Comparison of ENCODE assay signal across 9 mouse cellular contexts in the genomic region with DNA sequence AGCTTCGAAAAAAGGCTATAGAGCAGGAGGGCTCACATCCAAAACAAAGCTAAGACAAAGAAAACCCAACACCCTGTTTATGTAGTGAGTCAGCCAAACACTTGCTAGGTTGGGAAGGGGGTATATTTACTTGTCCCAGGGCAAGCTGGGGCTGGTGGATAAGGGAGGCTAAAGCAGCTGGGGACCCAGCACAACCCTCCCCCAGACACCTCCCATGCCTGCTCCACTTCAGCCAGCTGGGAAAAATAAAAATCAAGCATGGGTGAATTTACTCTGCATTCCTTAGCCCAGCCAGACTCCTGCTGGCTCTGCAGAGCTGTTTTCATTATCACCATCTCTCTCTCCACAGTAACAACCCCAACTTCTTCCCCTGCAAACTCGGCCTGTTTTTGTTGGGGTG. TPM values are rescaled to one million over a fixed set of nuclear protein-coding genes. Genes with fewer than 3 reads are reported as not detected.
A peak's percentile ranks its signal among the peaks of the same experiment; 100 is the strongest.
DNase-seq lines count a peak whose midpoint lies in the region; ATAC-seq lines count a peak whose summit lies in the region.
"Had no signal": no experiment of that assay in that cellular context is flagged by ENCODE, and none has a peak within 500 bp of the region (broad histone marks: within the 10 kb centered on the region; RNA-seq: fewer than 3 reads in every experiment).

No protein-coding gene starts in this region.

- H3K4me3 ChIP-seq in hindbrain, embryonic 10.5 days, result no peak overlapping the region
- no peak overlapping the region for H3K4me3 ChIP-seq in hindbrain, embryonic 11.5 days (ENCODE audit: low read depth, low read length)
- no peak overlapping the region; the same call in 1 of the 2 replicates for H3K4me3 ChIP-seq in heart, embryonic 16.5 days (ENCODE audit: low read length)
- H3K4me3 ChIP-seq: midbrain, embryonic 13.5 days had no signal

- peaks cover 9% of the 10 kb centered on the region for H3K27me3 ChIP-seq in hindbrain, embryonic 10.5 days (ENCODE audit: insufficient read depth, poor library complexity, severe bottlenecking)
- no peaks in the 10 kb centered on the region for H3K27me3 ChIP-seq in hindbrain, embryonic 11.5 days (ENCODE audit: control insufficient read depth, insufficient read depth, low read length)
- peaks cover 2% of the 10 kb centered on the region; the same call in 1 of the 2 replicates for H3K27me3 ChIP-seq in heart, embryonic 16.5 days (ENCODE audit: control insufficient read depth, insufficient read depth, low read length)

- 19% methylated on average over 2 of the region's 2 CpGs for WGBS in hindbrain, embryonic 10.5 days
- 20% methylated on average over 2 of the region's 2 CpGs for WGBS in hindbrain, embryonic 11.5 days
- 23% methylated on average over 2 of the region's 2 CpGs for WGBS in heart, embryonic 16.5 days

- H3K4me1 ChIP-seq in hindbrain, embryonic 10.5 days (replicated peaks), result peaks cover 33% of the 10 kb centered on the region
- H3K4me1 ChIP-seq in hindbrain, embryonic 11.5 days (replicated peaks; ENCODE audit: control insufficient read depth, insufficient read depth, low read length), result peaks cover 2% of the 10 kb centered on the region; the same call in 1 of the 2 replicates
- H3K4me1 ChIP-seq in heart, embryonic 16.5 days (ENCODE audit: control insufficient read depth, insufficient read depth, low read length), result peaks cover 27% of the 10 kb centered on the region

- no peaks in the 10 kb centered on the region for H3K36me3 ChIP-seq in hindbrain, embryonic 10.5 days
- no peaks in the 10 kb centered on the region for H3K36me3 ChIP-seq in hindbrain, embryonic 11.5 days (ENCODE audit: control insufficient read depth, insufficient read depth, low read length)
- no peaks in the 10 kb centered on the region for H3K36me3 ChIP-seq in heart, embryonic 16.5 days (ENCODE audit: control insufficient read depth, insufficient read depth)
- H3K36me3 ChIP-seq: midbrain, embryonic 13.5 days had no signal

- no peak overlapping the region for H3K9ac ChIP-seq in hindbrain, embryonic 11.5 days (ENCODE audit: low read depth, low read length)
- H3K9ac ChIP-seq in heart, embryonic 16.5 days (ENCODE audit: low read length), result no peak overlapping the region
- H3K9ac ChIP-seq: midbrain, embryonic 13.5 days had no signal

- peak; percentile 27 for DNase-seq in hindbrain, embryonic 10.5 days (ENCODE audit: low spot score)
- DNase-seq in hindbrain, embryonic 11.5 days (ENCODE audit: low spot score), result no peak
- DNase-seq in testis, postnatal 10 days (ENCODE audit: low spot score), result peak; percentile 42
- DNase-seq in testis, postnatal 14 days (ENCODE audit: low spot score), result no peak
- no peak for DNase-seq in adrenal gland, adult 8-10 months

- no peak overlapping the region for H3K4me2 ChIP-seq in hindbrain, embryonic 11.5 days (replicated peaks; ENCODE audit: low read depth, low read length)
- H3K4me2 ChIP-seq in heart, embryonic 16.5 days (ENCODE audit: low read depth, low read length), result peak overlapping the region; percentile 10; the same call in 1 of the 2 replicates
- H3K4me2 ChIP-seq: midbrain, embryonic 13.5 days had no signal

- ATAC-seq in hindbrain, embryonic 11.5 days (ENCODE audit: low FRiP score), result no peak
- no peak for ATAC-seq in heart, embryonic 16.5 days (replicated peaks; ENCODE audit: extremely low read depth, insufficient read depth, low FRiP score)
- ATAC-seq in activated CD4-positive, CD25-positive, alpha-beta regulatory T cell, adult 4 months, result no peak
- ATAC-seq: intestine, embryonic 16.5 days; midbrain, embryonic 13.5 days had no signal

- no peaks in the 10 kb centered on the region for H3K9me3 ChIP-seq in hindbrain, embryonic 10.5 days
- H3K9me3 ChIP-seq in hindbrain, embryonic 11.5 days (ENCODE audit: control insufficient read depth, low read length), result no peaks in the 10 kb centered on the region
- no peaks in the 10 kb centered on the region for H3K9me3 ChIP-seq in heart, embryonic 16.5 days (replicated peaks; ENCODE audit: control insufficient read depth, low read length)
- H3K9me3 ChIP-seq: midbrain, embryonic 13.5 days had no signal

- H3K27ac ChIP-seq in hindbrain, embryonic 10.5 days, result peak overlapping the region; percentile 50
- no peak overlapping the region for H3K27ac ChIP-seq in hindbrain, embryonic 11.5 days (ENCODE audit: low read depth, low read length)
- peak overlapping the region; percentile 47 for H3K27ac ChIP-seq in heart, embryonic 16.5 days (ENCODE audit: low read length)
- H3K27ac ChIP-seq: midbrain, embryonic 13.5 days had no signal

RNA-seq across cellular contexts. Expression of a gene that starts 2.2 kb away (rescaled TPM):
- 1.7 and 2.1 TPM in 2 replicates for polyA plus RNA-seq in hindbrain, embryonic 10.5 days (2016; fragmentation: Nextera tagmentation; extraction: Ambion mirVana)
- polyA plus RNA-seq in hindbrain, embryonic 11.5 days (2014; fragmentation: Nextera tagmentation; extraction: Ambion mirVana), result 1.6 and 2.5 TPM in 2 replicates
- polyA plus RNA-seq in heart, embryonic 16.5 days (2015; fragmentation: Nextera tagmentation; extraction: Ambion mirVana), result 6.7 and 8.1 TPM in 2 replicates
- total RNA-seq in adrenal gland, adult 8-10 months (2022), result 10 to 100 TPM in 2 of 4 experiments, 1 to 10 TPM in 2; 6.9 to 18.9 (median 12.6) TPM
- polyA plus RNA-seq in activated CD4-positive, CD25-positive, alpha-beta regulatory T cell, adult 4 months (2017; shearing (Covaris generic)), result under 1 TPM in 1 of 2 experiments, not detected in 1; 0.16 TPM

RNA-seq across cellular contexts. Expression of a gene that starts 6.4 kb away (rescaled TPM):
- 5.1 and 12.6 TPM in 2 replicates for polyA plus RNA-seq in hindbrain, embryonic 10.5 days (2016; fragmentation: Nextera tagmentation; extraction: Ambion mirVana)
- 5.0 and 6.6 TPM in 2 replicates for polyA plus RNA-seq in hindbrain, embryonic 11.5 days (2014; fragmentation: Nextera tagmentation; extraction: Ambion mirVana)
- 0.55 and 0.62 TPM in 2 replicates for polyA plus RNA-seq in heart, embryonic 16.5 days (2015; fragmentation: Nextera tagmentation; extraction: Ambion mirVana)
- total RNA-seq in adrenal gland, adult 8-10 months (2022), result 10 to 100 TPM in 2 of 4 experiments, 1 to 10 TPM in 2; 6.6 to 15.8 (median 9.7) TPM
- under 1 TPM; 0.37 to 0.40 TPM for polyA plus RNA-seq in activated CD4-positive, CD25-positive, alpha-beta regulatory T cell, adult 4 months (2017; shearing (Covaris generic))

Comparison
In these comparisons a context has a peak if more than half of its experiments do, and no peak if none do; other contexts are left out.
1. DNase-seq: peak in hindbrain, embryonic 10.5 days (single experiment) and testis, postnatal 10 days (single experiment); none in hindbrain, embryonic 11.5 days (single experiment), testis, postnatal 14 days (single experiment) and adrenal gland, adult 8-10 months (single experiment).